Mouse (Mus musculus): ENCODE data around the gene Ddx3x.

GRCm38 (mm10) chrX:13329611-13330010 is 48.8 kb downstream of the Ddx3x start:
- TF ChIP-seq CTCF (IDR thresholded peaks at IDR 0.05; ENCODE audit: low read depth), result no peak
- no peak for TF ChIP-seq EP300 (IDR thresholded peaks at IDR 0.05; ENCODE audit: low read depth)
